Mouse (Mus musculus): ENCODE data around the gene Serpina1a.
"Not testable (repeated sequence)": the region's sequence is repeated elsewhere in the genome, so short reads cannot be mapped to it uniquely, and the experiment has no call there.

Serpina1a gene

DNA sequence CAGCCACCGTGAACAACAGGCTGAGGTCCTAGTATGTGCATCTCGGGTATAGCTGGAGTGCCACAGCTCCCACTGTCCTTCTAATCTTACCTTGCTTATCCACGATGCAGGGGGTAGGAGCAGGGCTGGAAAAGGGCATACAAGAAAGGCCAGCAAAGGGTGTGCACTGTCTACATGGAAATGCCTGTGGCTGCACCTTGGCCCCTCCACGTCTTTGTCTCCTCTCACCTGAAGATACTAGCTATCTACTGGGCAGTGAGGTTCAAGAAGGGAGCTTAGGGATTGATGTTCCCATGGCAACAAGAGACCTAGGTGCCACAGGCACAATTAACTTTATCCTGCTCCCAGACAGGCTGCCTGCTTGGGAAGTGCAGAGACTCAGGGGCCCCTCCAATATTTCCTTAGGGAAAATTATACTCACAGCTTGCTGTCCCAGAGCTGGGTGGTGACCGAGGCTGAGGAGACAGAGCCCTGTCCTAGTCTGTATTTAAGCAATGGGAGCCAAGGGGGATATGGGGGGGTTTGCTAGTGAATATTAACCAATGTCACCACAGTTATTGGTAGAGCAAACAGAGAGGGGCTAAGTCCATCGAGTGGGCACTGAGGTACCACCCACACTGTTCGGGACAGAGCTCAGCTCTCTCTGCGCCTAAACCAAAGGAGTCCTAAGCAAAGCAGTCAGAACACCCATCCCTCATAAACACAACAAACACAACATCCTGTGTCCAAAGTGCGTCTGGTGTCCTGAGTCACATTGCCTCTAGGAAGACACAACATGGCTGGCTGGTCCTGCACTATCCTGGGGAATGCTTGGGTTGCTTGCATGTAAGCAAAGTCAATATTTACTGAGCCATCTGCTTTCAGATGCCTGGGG lies at the start of gene Serpina1a:
TSS of gene Serpina1a (minus strand) at position 462 of the 874 bp plus-strand sequence.
- CTCF ChIA-PET, POLR2A ChIA-PET: not testable (repeated sequence)

DNA sequence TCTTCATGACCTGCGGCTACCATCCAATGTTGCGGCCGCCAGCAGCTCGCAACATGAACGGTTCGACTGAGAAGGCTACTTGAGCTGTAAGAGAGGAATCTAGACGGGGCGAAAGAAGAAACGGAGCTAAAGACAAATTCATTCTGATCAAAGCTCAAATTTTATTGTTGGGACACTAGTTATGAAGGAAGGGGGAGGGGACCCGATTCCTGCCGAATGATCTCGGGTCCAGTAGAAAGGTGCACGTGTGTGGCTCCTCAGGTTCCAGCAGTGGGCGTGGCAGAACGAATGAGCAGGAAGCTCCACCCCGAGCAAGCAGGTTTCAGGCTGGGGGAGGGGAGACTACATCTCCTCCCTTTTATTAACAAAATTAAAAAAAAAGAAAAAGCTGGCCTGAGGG lies 45.8 kb upstream of the Serpina1a start:
- POLR2A ChIA-PET, CTCF ChIA-PET: not testable (repeated sequence)

DNA sequence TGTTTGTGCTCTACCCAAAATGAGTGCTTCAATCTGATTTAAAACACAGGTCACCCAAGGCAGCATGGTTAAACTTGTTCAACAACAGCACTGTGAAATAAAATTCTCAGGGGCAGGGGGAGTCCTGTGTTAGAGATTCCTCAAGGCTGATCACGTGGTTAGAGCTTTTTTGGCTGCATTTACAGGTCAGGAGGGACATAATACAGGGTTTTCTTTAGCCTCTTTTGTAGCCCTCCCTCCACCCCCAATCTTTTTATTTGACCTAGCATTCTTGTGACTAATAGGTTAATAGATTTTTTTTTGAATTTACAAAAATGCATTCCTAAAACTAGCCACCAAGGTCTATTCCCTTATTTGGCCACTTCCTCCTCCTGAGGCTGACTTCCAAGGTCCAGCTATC lies 44.4 kb upstream of the Serpina1a start:
- CTCF ChIA-PET, result not testable (repeated sequence)
- POLR2A ChIA-PET, result interaction anchor here in 1 of 4 experiments (0.6 kb wide), 1 partner anchor 1198 kb away, joined by 3 read pairs; no protein-coding TSS in a partner anchor

DNA sequence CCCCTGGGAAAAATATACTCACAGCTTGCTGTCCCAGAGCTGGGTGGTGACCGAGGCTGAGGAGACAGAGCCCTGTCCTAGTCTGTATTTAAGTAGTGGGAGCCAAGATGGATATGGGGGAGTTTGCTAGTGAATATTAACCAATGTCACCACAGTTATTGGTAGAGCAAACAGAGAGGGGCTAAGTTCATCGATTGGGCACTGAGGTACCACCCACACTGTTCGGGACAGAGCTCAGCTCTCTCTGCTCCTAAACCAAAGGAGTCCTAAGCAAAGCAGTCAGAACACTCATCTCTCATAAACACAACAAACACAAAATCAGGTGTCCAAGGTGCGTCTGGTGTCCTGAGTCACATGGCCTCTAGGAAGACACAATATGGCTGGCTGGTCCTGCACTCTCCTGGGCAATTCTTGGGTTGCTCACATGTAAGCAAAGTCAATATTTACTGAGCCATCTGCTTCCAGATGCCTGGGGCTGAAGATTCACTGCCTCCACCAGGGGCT lies 41.5 kb upstream of the Serpina1a start, which contains the start of gene Serpina1c:
TSS of gene Serpina1c (minus strand) at position 51 of the 504 bp plus-strand sequence.
- CTCF ChIA-PET, result not testable (repeated sequence)
- POLR2A ChIA-PET, result interaction anchor here in 1 of 4 experiments (0.7 kb wide), 1 partner anchor 291 kb away, joined by 7 read pairs; no protein-coding TSS in a partner anchor

DNA sequence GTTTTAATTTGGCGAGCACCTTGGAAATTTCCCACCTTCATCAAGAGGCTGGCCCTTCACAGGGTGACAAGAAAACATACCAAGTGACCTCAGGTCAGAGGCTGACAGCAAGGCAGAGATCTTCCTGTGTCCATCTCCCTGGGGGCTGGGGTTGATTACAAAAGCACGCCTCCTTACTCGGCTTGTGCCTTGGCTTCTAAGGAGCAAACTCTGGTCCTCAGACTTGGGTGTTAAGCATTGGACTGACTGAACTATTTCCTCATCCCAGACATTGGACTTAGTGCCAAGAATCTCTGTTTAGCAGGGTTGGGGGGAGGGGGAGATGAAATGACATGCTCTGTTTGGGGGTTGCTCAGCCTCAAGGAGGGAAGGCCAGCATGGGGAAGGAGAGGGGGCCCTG lies 38.6 kb upstream of the Serpina1a start:
- POLR2A ChIA-PET, CTCF ChIA-PET: not testable (repeated sequence)

DNA sequence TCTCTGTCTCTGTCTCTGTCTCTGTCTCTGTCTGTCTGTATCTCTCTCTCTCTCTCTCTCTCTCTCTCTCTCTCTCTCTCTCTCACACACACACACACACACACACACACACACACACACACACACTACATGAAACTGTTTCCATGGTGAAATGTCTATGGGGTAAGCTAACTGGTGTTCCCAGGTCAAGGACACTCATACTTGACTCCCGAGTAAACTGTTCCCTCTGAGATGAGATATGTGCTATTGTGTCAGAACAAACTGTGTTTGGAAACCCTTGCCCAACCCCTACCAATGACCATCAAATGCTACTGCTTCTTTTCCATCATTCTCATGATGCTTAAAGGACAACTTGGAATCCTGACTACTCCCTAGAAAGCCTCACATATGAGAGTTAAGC lies 3.5 kb upstream of the Serpina1a start:
- POLR2A ChIA-PET, CTCF ChIA-PET: not testable (repeated sequence)

DNA sequence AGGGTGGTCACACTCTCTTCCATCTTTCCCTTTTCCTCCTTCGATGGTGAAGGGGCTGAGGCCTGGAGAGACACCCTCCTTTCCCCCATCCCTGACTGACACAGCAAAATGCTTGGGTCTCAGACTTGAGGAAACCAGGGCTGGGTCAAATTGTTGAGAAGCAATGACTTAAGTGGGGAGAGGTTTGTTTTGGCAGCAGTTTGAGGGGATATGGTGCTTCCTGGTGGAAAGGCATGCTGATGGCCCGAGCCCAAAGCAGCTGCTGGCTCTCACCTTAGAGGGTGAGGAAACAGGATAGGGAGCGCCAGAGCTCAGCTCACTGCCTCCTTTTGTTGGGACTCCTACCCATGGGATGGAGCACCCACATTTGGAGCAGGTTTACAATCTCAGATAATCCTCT lies 2.4 kb downstream of the Serpina1a start:
- CTCF ChIA-PET, result no interaction called here
- POLR2A ChIA-PET, result no interaction called here

DNA sequence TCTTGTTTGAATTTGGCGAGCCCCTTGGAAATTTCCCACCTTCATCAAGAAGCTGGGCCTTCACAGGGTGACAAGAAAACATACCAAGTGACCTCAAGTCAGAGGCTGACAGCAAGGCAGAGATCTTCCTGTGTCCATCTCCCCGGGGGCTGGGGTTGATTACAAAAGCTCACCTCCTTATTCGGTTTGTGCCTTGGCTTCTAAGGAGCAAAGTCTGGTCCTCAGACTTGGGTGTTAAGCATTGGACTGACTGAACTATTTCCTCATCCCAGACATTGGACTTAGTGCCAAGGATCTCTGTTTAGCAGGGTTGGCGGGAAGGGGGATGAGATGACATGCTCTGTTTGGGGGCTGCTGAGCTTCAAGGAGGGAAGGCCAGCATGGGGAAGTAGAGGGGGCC lies 2.8 kb downstream of the Serpina1a start:
- CTCF ChIA-PET, POLR2A ChIA-PET: not testable (repeated sequence)

DNA sequence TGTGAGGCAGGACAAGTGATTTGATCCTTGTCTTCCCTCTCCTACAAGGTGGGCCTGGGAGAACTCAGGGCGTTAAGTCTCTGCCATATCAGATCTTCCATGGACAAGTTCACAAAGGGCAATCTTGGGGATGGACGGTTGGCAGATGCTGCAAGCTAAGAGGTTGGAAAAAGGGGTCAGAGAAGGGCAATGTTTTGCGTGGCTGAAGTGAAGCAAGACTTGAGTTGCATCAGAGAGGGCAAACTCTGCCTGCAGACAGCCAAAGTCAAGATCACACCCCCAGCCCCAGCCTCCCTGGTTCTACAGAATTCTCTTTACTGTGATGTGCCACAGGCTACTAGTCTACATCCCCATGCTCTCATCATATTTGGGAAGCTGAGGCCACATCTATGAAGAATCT lies 3.8 kb downstream of the Serpina1a start:
- CTCF ChIA-PET, POLR2A ChIA-PET: not testable (repeated sequence)

DNA sequence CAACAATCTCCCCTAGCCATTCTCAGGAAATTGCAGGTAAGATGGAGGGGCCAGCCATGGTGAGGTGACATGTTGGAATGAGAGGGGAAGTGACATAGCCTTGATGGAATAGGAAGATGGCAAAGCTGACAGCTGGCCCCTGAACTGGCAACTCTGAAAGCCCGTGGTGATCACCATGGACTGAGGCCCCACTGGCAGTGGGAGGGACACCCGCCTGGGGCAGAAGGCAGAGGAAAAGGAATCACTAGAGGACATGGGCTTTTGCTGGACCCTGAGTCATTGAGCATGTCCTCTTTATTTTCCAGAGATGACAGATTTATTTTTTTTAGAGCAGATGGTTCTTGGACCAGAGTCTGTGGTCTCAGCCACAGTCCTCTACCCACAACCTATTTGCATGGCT lies 10.3 kb downstream of the Serpina1a start:
- POLR2A ChIA-PET, CTCF ChIA-PET: not testable (repeated sequence)

DNA sequence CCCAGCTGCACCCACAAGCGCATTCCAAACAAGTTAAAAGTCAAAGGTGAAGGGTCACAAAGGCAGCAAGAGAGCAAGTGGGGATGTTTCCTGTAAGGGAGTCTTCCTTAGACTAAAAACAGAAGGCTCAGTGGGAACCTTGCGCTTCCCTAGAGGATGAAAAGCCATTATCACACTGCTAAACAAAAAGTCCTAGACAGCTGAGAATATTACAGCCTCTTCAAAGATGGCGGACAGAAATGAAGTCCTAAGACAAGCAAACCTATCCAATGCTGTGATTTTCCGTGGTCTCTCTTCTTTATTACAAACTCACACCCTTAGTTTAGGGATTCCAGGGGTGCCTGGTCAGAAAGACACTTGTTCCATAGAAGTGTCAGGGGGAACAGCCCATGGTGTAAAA lies 33.1 kb downstream of the Serpina1a start, which contains the start of gene Serpina1b:
TSS of gene Serpina1b (minus strand) at position 101 of the 400 bp plus-strand sequence.
- CTCF ChIA-PET, POLR2A ChIA-PET: not testable (repeated sequence)

DNA sequence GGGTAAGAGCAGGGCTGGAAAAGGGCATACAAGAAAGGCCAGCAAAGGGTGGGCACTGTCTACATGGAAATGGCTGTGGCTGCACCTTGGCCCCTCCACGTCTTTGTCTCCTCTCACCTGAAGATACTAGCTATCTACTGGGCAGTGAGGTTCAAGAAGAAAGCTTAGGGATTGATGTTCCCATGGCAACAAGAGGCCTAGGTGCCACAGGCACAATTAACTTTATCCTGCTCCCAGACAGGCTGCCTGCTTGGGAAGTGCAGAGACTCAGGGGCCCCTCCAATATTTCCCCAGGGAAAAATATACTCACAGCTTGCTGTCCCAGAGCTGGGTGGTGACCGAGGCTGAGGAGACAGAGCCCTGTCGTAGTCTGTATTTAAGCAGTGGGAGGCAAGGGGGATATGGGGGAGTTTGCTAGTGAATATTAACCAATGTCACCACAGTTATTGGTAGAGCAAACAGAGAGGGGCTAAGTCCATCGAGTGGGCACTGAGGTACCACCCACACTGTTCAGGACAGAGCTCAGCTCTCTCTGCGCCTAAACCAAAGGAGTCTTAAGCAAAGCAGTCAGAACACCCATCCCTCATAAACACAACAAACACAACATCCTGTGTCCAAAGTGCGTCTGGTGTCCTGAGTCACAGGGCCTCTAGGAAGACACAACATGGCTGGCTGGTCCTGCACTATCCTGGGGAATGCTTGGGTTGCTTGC lies 35.5 kb downstream of the Serpina1a start:
- POLR2A ChIA-PET, CTCF ChIA-PET: not testable (repeated sequence)

DNA sequence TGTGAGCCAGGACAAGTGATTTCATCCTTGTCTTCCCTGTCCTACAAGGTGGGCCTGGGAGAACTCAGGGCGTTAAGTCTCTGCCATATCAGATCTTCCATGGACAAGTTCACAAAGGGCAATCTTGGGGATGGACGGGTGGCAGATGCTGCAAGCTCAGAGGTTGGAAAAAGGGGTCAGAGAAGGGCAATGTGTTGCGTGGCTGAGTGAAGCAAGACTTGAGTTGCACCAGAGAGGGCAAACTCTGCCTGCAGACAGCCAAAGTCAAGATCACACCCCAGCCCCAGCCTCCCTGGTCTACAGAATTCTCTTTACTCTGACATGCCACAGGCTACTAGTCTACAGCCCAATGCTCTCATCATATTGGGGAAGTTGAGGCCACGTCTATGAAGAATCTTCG lies 39.5 kb downstream of the Serpina1a start:
- CTCF ChIA-PET, result not testable (repeated sequence)
- POLR2A ChIA-PET, result interaction anchor here in 1 of 4 experiments (0.6 kb wide), 1 partner anchor 1496 kb away, joined by 3 read pairs; no protein-coding TSS in a partner anchor

All from embryonic stem cell, embryonic (primary cell).